Comparison of ENCODE assay signal across 29 mouse cellular contexts in the genomic region with DNA sequence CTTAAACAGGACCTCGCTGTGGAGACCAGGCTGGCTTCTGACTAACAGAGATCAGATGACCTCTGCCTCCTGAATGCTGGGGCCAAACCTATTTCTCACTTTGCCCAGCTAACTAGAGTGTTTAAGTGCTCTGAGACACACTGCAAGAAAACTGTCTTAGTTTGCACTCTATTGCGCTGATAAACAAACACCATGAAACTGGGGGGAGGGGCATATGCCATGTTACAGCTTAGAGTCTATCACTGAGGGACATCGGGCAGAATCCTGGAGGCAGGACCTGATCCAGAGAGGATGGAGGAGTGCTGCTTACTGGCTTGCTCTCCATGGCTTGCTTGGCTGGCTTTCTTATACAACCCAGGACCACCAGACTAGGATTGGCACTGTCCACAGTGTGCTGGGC. TPM values are rescaled to one million over a fixed set of nuclear protein-coding genes. Genes with fewer than 3 reads are reported as not detected.
"Had no signal": no experiment of that assay in that cellular context is flagged by ENCODE, and none has a peak within 500 bp of the region (broad histone marks: within the 10 kb centered on the region; RNA-seq: fewer than 3 reads in every experiment).

No protein-coding gene starts in this region.

- DNase-seq: cerebellum, adult 2 months; cerebellum, adult 8-10 months; cerebellum, adult 9-10 months; cerebellum, adult 9-11 months; cerebellum, postnatal 10 days; cerebellum, postnatal 14 days; cerebellum, postnatal 25 days; cerebellum, postnatal 36 days; embryo, embryonic 11 days; forebrain, postnatal 0 days; gastrocnemius, adult 2 months; gastrocnemius, postnatal 10 days; gastrocnemius, postnatal 14 days; gastrocnemius, postnatal 25 days; gastrocnemius, postnatal 36 days; heart, adult 18-20 months had no signal

- H3K9me3 ChIP-seq: embryonic facial prominence, embryonic 10.5 days; embryonic facial prominence, embryonic 12.5 days; embryonic facial prominence, embryonic 13.5 days; embryonic facial prominence, embryonic 15.5 days; forebrain, embryonic 10.5 days; forebrain, embryonic 12.5 days; forebrain, embryonic 13.5 days; forebrain, embryonic 15.5 days had no signal

- H3K27me3 ChIP-seq: embryonic facial prominence, embryonic 12.5 days; embryonic facial prominence, embryonic 13.5 days; embryonic facial prominence, embryonic 15.5 days; forebrain, embryonic 12.5 days; forebrain, embryonic 13.5 days; forebrain, embryonic 15.5 days had no signal

- ATAC-seq: forebrain, embryonic 13.5 days; forebrain, embryonic 14.5 days; forebrain, embryonic 15.5 days; forebrain, embryonic 16.5 days; forebrain, postnatal 0 days had no signal

- H3K4me1 ChIP-seq: forebrain, embryonic 12.5 days; forebrain, embryonic 13.5 days had no signal

- H3K36me3 ChIP-seq: embryonic facial prominence, embryonic 10.5 days; embryonic facial prominence, embryonic 12.5 days; embryonic facial prominence, embryonic 13.5 days; embryonic facial prominence, embryonic 15.5 days; forebrain, embryonic 10.5 days; forebrain, embryonic 12.5 days; forebrain, embryonic 15.5 days had no signal

- H3K27ac ChIP-seq: embryonic facial prominence, embryonic 10.5 days; embryonic facial prominence, embryonic 12.5 days; embryonic facial prominence, embryonic 13.5 days; embryonic facial prominence, embryonic 15.5 days; forebrain, embryonic 10.5 days; forebrain, embryonic 12.5 days; forebrain, embryonic 13.5 days; forebrain, embryonic 15.5 days; gastrocnemius, adult 2 months had no signal

- H3K9ac ChIP-seq: embryonic facial prominence, embryonic 12.5 days; embryonic facial prominence, embryonic 13.5 days; embryonic facial prominence, embryonic 15.5 days; forebrain, embryonic 12.5 days; forebrain, embryonic 13.5 days; forebrain, embryonic 15.5 days; forebrain, postnatal 0 days had no signal

- H3K4me3 ChIP-seq: embryonic facial prominence, embryonic 10.5 days; embryonic facial prominence, embryonic 12.5 days; embryonic facial prominence, embryonic 13.5 days; embryonic facial prominence, embryonic 15.5 days; erythroblast, embryonic 14.5 days; forebrain, embryonic 10.5 days; forebrain, embryonic 12.5 days; forebrain, embryonic 13.5 days; forebrain, embryonic 15.5 days; gastrocnemius, adult 2 months had no signal

- H3K4me2 ChIP-seq: embryonic facial prominence, embryonic 12.5 days; embryonic facial prominence, embryonic 13.5 days; embryonic facial prominence, embryonic 15.5 days; forebrain, embryonic 12.5 days; forebrain, embryonic 13.5 days; forebrain, embryonic 15.5 days had no signal

RNA-seq across cellular contexts. Expression of gene Il12a, which starts 8.2 kb away (rescaled TPM):
- total RNA-seq: forebrain, postnatal 0 days had no signal
- polyA plus RNA-seq: embryonic facial prominence, embryonic 10.5 days; embryonic facial prominence, embryonic 11.5 days; erythroblast, embryonic 14.5 days; forebrain, postnatal 0 days; gonadal fat pad, adult 2 months had no signal
